Mouse (Mus musculus) CH12.LX (cell line): ENCODE measurements around the gene Sumo2. TPM values are rescaled to one million over a fixed set of nuclear protein-coding genes. Genes with fewer than 3 reads are reported as not detected.

Source experiments
- DNase-seq: peaks from one replicate; pipeline ENCODE4 v3.0.0-alpha.2; 2013; ENCODE audit errors: extremely low read depth
- H3K27ac ChIP-seq: 2 replicates; pipeline ENCODE4 v1.5.1; 2012; ENCODE audit warnings: low read depth, mild to moderate bottlenecking, control low read depth, moderate library complexity; ENCODE audit not compliant: insufficient read depth
- H3K27me3 ChIP-seq: replicated peaks from 2 replicates; pipeline ENCODE3; 2012; ENCODE audit warnings: inconsistent platforms
- H3K36me3 ChIP-seq, 2 experiments: replicated peaks in 1 of 2; 2 replicates each; pipeline versions ENCODE3 to v1.6.1; 2012; ENCODE audit warnings: inconsistent platforms in 1 of 2, low read length in 1 of 2, mild to moderate bottlenecking in 1 of 2, mixed read lengths in 1 of 2, moderate library complexity in 1 of 2; ENCODE audit not compliant: control insufficient read depth in 1 of 2, insufficient read depth in 1 of 2
- H3K4me1 ChIP-seq, 2 experiments: 2 replicates each; pipeline ENCODE4 v1.6.1; 2012; ENCODE audit warnings: inconsistent platforms in 1 of 2, moderate library complexity in 1 of 2; ENCODE audit not compliant: insufficient read depth in 2 of 2, control insufficient read depth in 1 of 2
- H3K4me2 ChIP-seq: 2 replicates; pipeline ENCODE4 v1.6.1; 2012; ENCODE audit warnings: low read depth, mild to moderate bottlenecking, control low read depth; ENCODE audit not compliant: poor library complexity, insufficient read depth, severe bottlenecking
- H3K4me3 ChIP-seq, 3 experiments: fragments of 150-350 bp in 1 of 3; sonication (generic) in 1 of 3; replicated peaks in 1 of 3; 2 replicates each; pipeline versions ENCODE3 to v1.5.1; 2011 to 2012; ENCODE audit warnings: low read depth in 2 of 3, low read length in 2 of 3, mild to moderate bottlenecking in 2 of 3, moderate library complexity in 2 of 3, control low read depth in 1 of 3, improper control_type of control experiment in 1 of 3, inconsistent platforms in 1 of 3, mixed read lengths in 1 of 3; ENCODE audit not compliant: poor library complexity in 1 of 3
- H3K79me2 ChIP-seq: replicated peaks from 2 replicates; pipeline ENCODE4 v1.6.1; 2012; ENCODE audit warnings: mild to moderate bottlenecking, moderate library complexity; ENCODE audit not compliant: control insufficient read depth, poor library complexity, insufficient read depth, severe bottlenecking; ENCODE audit errors: extremely low read depth
- H3K9ac ChIP-seq: 2 replicates; pipeline ENCODE4 v1.6.1; 2012; ENCODE audit warnings: low read depth, mild to moderate bottlenecking, control low read depth, moderate library complexity; ENCODE audit not compliant: insufficient read depth
- H3K9me3 ChIP-seq: replicated peaks from 2 replicates; pipeline ENCODE3; 2012; ENCODE audit warnings: low read length, inconsistent platforms, mixed read lengths
- BHLHE40 ChIP-seq: IDR thresholded peaks from 2 replicates; pipeline ENCODE4 v1.6.1; 2011; ENCODE audit warnings: mild to moderate bottlenecking, low read depth, low read length, improper control_type of control experiment
- CTCF ChIP-seq, 2 experiments: IDR thresholded peaks in 1 of 2; conservative IDR thresholded peaks in 1 of 2; 2 replicates each; pipeline ENCODE4 v1.5.1; 2011 to 2012; ENCODE audit warnings: low read depth in 2 of 2, low read length in 2 of 2, improper control_type of control experiment in 1 of 2, inconsistent platforms in 1 of 2, mild to moderate bottlenecking in 1 of 2, moderate library complexity in 1 of 2
- ELF1 ChIP-seq: IDR thresholded peaks from 2 replicates; pipeline ENCODE4 v1.6.1; 2014; ENCODE audit warnings: low read depth, mild to moderate bottlenecking, inconsistent platforms, low read length, improper control_type of control experiment
- EP300 ChIP-seq: IDR thresholded peaks from 2 replicates; pipeline ENCODE4 v1.6.1; 2011; ENCODE audit warnings: low read length, improper control_type of control experiment
- ETS1 ChIP-seq: conservative IDR thresholded peaks from 2 replicates; pipeline ENCODE4 v1.6.1; 2012; ENCODE audit warnings: low read depth, mild to moderate bottlenecking, inconsistent platforms, low read length, improper control_type of control experiment, moderate library complexity
- GABPA ChIP-seq: IDR thresholded peaks from 2 replicates; pipeline ENCODE4 v1.6.1; 2012; ENCODE audit warnings: low read depth, low read length, improper control_type of control experiment, inconsistent platforms; ENCODE audit not compliant: insufficient replicate concordance
- HCFC1 ChIP-seq: IDR thresholded peaks from 2 replicates; pipeline ENCODE4 v1.6.1; 2012; ENCODE audit warnings: low read depth, mild to moderate bottlenecking, inconsistent platforms, low read length, improper control_type of control experiment
- IRF4 ChIP-seq: IDR thresholded peaks from 2 replicates; pipeline ENCODE4 v1.6.1; 2014; ENCODE audit warnings: low read depth, mild to moderate bottlenecking, inconsistent platforms, low read length, improper control_type of control experiment
- JUN ChIP-seq: IDR thresholded peaks from 2 replicates; pipeline ENCODE4 v1.6.1; 2011; ENCODE audit warnings: low read depth, mild to moderate bottlenecking, low read length, improper control_type of control experiment, moderate library complexity; ENCODE audit not compliant: insufficient read depth
- KAT2A ChIP-seq: IDR thresholded peaks from 2 replicates; pipeline ENCODE4 v1.6.1; 2012; ENCODE audit warnings: low read length, improper control_type of control experiment, inconsistent platforms; ENCODE audit not compliant: insufficient replicate concordance
- MAFK ChIP-seq: IDR thresholded peaks from 2 replicates; pipeline ENCODE4 v1.6.1; 2011; ENCODE audit warnings: low read length, improper control_type of control experiment; ENCODE audit not compliant: insufficient replicate concordance
- MAX ChIP-seq: IDR thresholded peaks from 2 replicates; pipeline ENCODE4 v1.6.1; 2011; ENCODE audit warnings: low read length, improper control_type of control experiment
- MAZ ChIP-seq: IDR thresholded peaks from 2 replicates; pipeline ENCODE4 v1.6.1; 2012; ENCODE audit warnings: low read depth, mild to moderate bottlenecking, inconsistent platforms, low read length, improper control_type of control experiment, moderate library complexity
- NRF1 ChIP-seq: IDR thresholded peaks from 2 replicates; pipeline ENCODE4 v1.6.1; 2014; ENCODE audit warnings: low read depth, mild to moderate bottlenecking, inconsistent platforms, low read length, improper control_type of control experiment, moderate library complexity
- POLR2A ChIP-seq: IDR thresholded peaks from 2 replicates; pipeline ENCODE4 v1.6.1; 2011; ENCODE audit warnings: low read depth, mild to moderate bottlenecking, improper control_type of control experiment, low read length
- POLR2AphosphoS2 ChIP-seq: IDR thresholded peaks from 2 replicates; pipeline ENCODE4 v1.6.1; 2011; ENCODE audit warnings: low read depth, low read length, improper control_type of control experiment
- RAD21 ChIP-seq: IDR thresholded peaks from 2 replicates; pipeline ENCODE4 v1.6.1; 2011; ENCODE audit warnings: low read depth, mild to moderate bottlenecking, low read length, improper control_type of control experiment, moderate library complexity
- RCOR1 ChIP-seq: conservative IDR thresholded peaks from 2 replicates; pipeline ENCODE4 v1.6.1; 2012; ENCODE audit warnings: low read depth, mild to moderate bottlenecking, inconsistent platforms, low read length, improper control_type of control experiment
- SMC3 ChIP-seq: IDR thresholded peaks from 2 replicates; pipeline ENCODE4 v1.6.1; 2011; ENCODE audit warnings: low read depth, low read length, improper control_type of control experiment
- TBP ChIP-seq: conservative IDR thresholded peaks from 2 replicates; pipeline ENCODE4 v1.6.1; 2011; ENCODE audit warnings: low read depth, low read length, improper control_type of control experiment
- TCF12 ChIP-seq: IDR thresholded peaks from 2 replicates; pipeline ENCODE4 v1.6.1; 2014; ENCODE audit warnings: low read depth, mild to moderate bottlenecking, inconsistent platforms, low read length, improper control_type of control experiment
- USF1 ChIP-seq: IDR thresholded peaks from 2 replicates; pipeline ENCODE4 v1.6.1; 2014; ENCODE audit warnings: low read depth, mild to moderate bottlenecking, inconsistent platforms, low read length, improper control_type of control experiment
- ZC3H11A ChIP-seq: IDR thresholded peaks from 2 replicates; pipeline ENCODE4 v1.6.1; 2012; ENCODE audit warnings: low read depth, mild to moderate bottlenecking, inconsistent platforms, low read length, improper control_type of control experiment
- ZMIZ1 ChIP-seq: IDR thresholded peaks from 2 replicates; pipeline ENCODE4 v1.6.1; 2012; ENCODE audit warnings: low read depth, mild to moderate bottlenecking, inconsistent platforms, low read length, improper control_type of control experiment
- ZNF384 ChIP-seq: IDR thresholded peaks from 2 replicates; pipeline ENCODE4 v1.6.1; 2012; ENCODE audit warnings: low read depth, low read length, improper control_type of control experiment, inconsistent platforms
- dilution Hi-C: fragments of 300-500 bp; cut with MboI; formaldehyde crosslinking; loops from 2 replicates; pipeline ENCODE4 v1.14.3; 2020; ENCODE audit warnings: low sequenced_read_pairs; ENCODE audit not compliant: extremely low pct_unique_long_range_greater_than_20kb, extremely low pct_ligation_motif_present
- in situ Hi-C: fragments of 300-500 bp; cut with MboI; formaldehyde crosslinking; loops from 3 replicates; pipeline ENCODE4 v1.14.3; 2019; ENCODE audit warnings: low sequenced_read_pairs, low pct_ligation_motif_present, low pct_unique_long_range_greater_than_20kb, mixed read lengths
- polyA plus RNA-seq: library from polyadenylated mRNA; unstranded; fragments of >175 nt; gene quantifications from 2 replicates; pipeline ENCODE4 v1.2.1, GENCODE M21; 2012; ENCODE audit warnings: low read depth; ENCODE audit not compliant: insufficient read length
- total RNA-seq, 2 experiments: library from RNA; depleted of rRNA; stranded (reverse); fragments of 300-350 nt in 1 of 2; fragments of >200 nt in 1 of 2; gene quantifications; 2 replicates each; pipeline ENCODE4 v1.2.3; 2012 to 2014

The Sumo2 gene
- total and polyA plus RNA-seq, 3 experiments, result 480 to 1,752 (median 1,020) TPM

DNA sequence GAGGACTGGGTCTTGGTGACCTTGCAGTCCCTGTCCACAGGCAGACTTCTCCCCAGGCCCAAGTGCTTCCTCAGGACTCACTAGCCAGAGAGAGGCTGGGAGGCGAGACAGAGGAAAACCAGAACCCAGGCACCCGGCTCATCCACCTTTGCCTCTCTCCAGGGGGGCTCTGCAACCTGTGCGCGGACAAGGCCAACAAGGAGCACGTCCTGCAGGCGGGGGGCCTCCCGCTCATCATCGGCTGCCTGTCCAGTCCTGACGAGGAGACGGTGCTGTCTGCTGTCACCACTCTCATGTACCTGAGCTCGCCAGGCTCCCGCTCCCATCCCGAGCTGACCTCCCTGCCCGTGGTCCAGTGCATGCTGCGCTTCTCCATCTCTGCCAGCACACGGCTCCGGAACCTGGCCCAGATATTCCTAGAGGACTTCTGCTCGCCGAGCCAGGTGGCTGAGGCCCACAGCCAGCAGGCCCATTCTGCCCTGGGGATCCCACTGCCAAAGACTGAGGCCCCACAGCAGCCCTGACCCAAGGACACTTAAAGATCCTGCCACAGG is 47.4 kb downstream of the Sumo2 start:
- Histone ChIP-seq H3K9me3 (no peaks in the 10 kb centered on the region), H3K36me3 (peaks cover 38 to 60% of the 10 kb centered on the region in 2 experiments), H3K27ac (no peak overlapping the region), H3K27me3 (no peaks in the 10 kb centered on the region), H3K9ac (no peak overlapping the region), H3K4me2 (no peak overlapping the region), H3K4me1 (peaks cover 4 to 24% of the 10 kb centered on the region in 2 experiments; a peak in 2 of 4 replicates), H3K79me2 (peaks cover 7% of the 10 kb centered on the region; the same call in 1 of the 2 replicates), H3K4me3 (no peak overlapping the region)
- in situ Hi-C loops, result no loop called here
- dilution Hi-C loops, result no loop called here
- TF ChIP-seq JUN (no peak), HCFC1 (no peak), TCF12 (no peak), TBP (no peak), ZC3H11A (no peak), MAX (no peak), ZMIZ1 (no peak)
- no peak for DNase-seq

DNA sequence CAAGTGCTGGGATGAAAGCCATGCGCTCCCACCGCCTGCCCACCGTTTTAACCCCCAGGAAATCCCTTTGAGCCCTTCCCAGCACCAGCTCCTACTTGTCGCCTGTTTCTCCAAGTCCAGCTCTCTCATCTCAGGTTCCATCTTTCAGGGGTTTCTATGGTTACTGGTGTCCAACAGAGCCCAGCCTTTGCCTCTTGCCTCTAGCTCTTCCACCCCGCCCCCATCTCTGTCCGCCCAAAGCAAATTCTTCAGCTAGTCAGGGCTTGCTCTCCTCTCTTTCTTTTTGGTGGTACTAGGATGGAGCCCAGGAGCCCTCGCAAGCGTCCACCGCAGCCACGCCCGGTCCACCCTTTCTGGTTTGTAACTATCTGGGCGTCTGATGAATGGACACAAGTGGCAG is 50.9 kb downstream of the Sumo2 start:
- no peak for TF ChIP-seq ETS1
- no peak for TF ChIP-seq IRF4
- TF ChIP-seq, all 38 proteins: peak for 0
- in situ Hi-C loops (no loop called here), dilution Hi-C loops (no loop called here)
- Histone ChIP-seq H3K4me3 (no peak overlapping the region), H3K27me3 (no peaks in the 10 kb centered on the region), H3K36me3 (peaks cover 42 to 85% of the 10 kb centered on the region in 2 experiments), H3K9me3 (no peaks in the 10 kb centered on the region), H3K27ac (no peak overlapping the region), H3K4me2 (no peak overlapping the region), H3K79me2 (peaks cover 3% of the 10 kb centered on the region; the same call in 1 of the 2 replicates), H3K4me1 (peaks cover 0 to 6% of the 10 kb centered on the region in 2 experiments; a peak in 1 of 4 replicates), H3K9ac (no peak overlapping the region)
- no peak for DNase-seq

DNA sequence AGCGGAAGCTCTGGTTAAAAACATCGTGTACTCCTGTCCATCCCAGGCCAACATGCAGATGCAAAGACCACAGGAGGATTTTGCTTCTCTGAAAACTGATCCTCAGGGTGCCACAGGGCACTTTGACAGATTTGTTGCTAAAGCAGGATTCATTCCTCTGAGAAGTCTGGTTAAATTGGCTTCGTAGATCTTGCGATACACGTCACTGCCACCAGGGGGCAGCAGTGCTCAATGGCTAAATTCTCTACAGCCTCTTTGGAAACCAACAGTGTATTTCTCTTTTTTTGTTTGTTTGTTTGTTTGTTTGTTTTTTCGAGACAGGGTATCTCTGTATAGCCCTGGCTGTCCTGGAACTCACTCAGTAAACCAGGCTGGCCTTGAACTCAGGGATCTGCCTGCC is 52.4 kb downstream of the Sumo2 start:
- no peak overlapping the region for H3K4me2 ChIP-seq
- peak; percentile 85 for DNase-seq
- no peak overlapping the region for H3K4me3 ChIP-seq
- peaks cover 17% of the 10 kb centered on the region for H3K79me2 ChIP-seq
- dilution Hi-C loops, result no loop called here
- H3K9ac ChIP-seq, result no peak overlapping the region
- no peak overlapping the region for H3K27ac ChIP-seq
- TF ChIP-seq RCOR1, result no peak
- TF ChIP-seq CTCF (conservative IDR thresholded peaks at IDR 0.05 in 1 of 2, IDR thresholded peaks at IDR 0.05 in 1 of 2; ENCODE audit: low read depth in 2 of 2, low read length in 2 of 2), result peak; percentile 93 to 98
- no peak for TF ChIP-seq ZNF384
- peak; percentile 85 for TF ChIP-seq SMC3
- TF ChIP-seq MAX, result no peak
- TF ChIP-seq ZC3H11A, result peak; percentile 17; the same call in 1 of the 2 replicates
- no peak for TF ChIP-seq KAT2A
- no peak for TF ChIP-seq IRF4
- TF ChIP-seq RAD21, result peak; percentile 87
- no peak for TF ChIP-seq GABPA
- no peak for TF ChIP-seq TCF12
- no peak for TF ChIP-seq EP300
- no peak for TF ChIP-seq ETS1
- no peak for TF ChIP-seq ELF1
- no peak for TF ChIP-seq USF1
- no peak for TF ChIP-seq MAFK
- no peak for TF ChIP-seq POLR2A
- no peak for TF ChIP-seq POLR2AphosphoS2
- TF ChIP-seq MAZ, result no peak
- no peak for TF ChIP-seq NRF1
- TF ChIP-seq BHLHE40, result no peak
- TF ChIP-seq, all 38 proteins: peak for 4
- Histone ChIP-seq H3K36me3 (peaks cover 33 to 83% of the 10 kb centered on the region in 2 experiments), H3K9me3 (no peaks in the 10 kb centered on the region), H3K4me1 (peaks cover 1 to 8% of the 10 kb centered on the region in 2 experiments; a peak in 3 of 4 replicates), H3K27me3 (no peaks in the 10 kb centered on the region)
- in situ Hi-C loops, result no loop called here
